Mouse (Mus musculus) lung, postnatal 25 days (tissue): ENCODE data around the gene Rab23.
"Not testable (repeated sequence)": the region's sequence is repeated elsewhere in the genome, so short reads cannot be mapped to it uniquely, and the experiment has no call there.

Source experiments
- DNase-seq: peaks from one replicate; pipeline ENCODE4 v3.0.0; 2022; ENCODE audit warnings: low spot score

Gene Rab23

GRCm38 (mm10) chr1:33734001-33734685 is 14.5 kb downstream of the Rab23 start:
- no peak for DNase-seq

DNA sequence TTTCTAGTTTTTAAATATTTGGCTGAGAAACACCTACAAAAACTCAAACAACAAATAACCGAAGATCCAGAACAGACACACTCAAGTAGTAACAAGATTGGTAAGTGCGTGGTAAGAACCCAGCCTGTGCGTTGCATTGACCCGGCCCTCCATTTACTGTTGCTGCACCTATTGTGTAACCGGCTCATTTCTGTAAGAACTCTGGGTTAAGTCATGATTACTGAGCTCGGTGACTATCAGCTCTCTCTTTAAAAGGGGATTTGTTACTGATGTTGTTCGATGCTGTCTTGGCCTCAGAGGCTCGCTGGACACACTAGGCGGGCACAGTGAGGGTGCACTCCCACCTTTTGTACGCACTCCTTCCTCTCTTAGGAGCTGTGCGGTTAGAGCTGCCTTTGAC is 18.6 kb downstream of the Rab23 start:
- no peak for DNase-seq

GRCm38 (mm10) chr1:33738681-33739278 is 19.1 kb downstream of the Rab23 start:
- no peak for DNase-seq

GRCm38 (mm10) chr1:33739302-33739701 is 19.6 kb downstream of the Rab23 start:
- DNase-seq, result peak; percentile 77

DNA sequence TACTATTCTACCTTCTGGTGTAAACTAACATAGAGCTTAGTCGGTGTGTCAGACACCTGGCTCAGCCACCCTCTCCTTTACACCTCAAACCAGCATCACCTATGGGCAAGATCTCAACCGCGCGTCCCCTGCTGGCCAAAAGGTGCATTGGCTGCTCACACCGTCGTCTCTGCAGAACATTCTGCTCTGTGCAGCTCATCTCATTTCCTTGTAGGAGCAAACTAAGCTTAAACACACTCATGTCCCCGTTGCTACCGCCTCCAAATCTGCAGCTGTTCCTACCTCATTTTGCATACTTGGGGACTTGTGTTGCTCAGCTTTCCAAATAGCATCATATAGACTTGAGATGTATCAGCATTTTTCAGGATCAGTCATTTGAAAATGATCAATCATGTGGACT is 23.2 kb downstream of the Rab23 start:
- no peak for DNase-seq

- not testable (repeated sequence) for DNase-seq
These were observed 25.1 kb downstream of the Rab23 start for GRCm38 (mm10) chr1:33744815-33745214.

- no peak for DNase-seq
These were observed 26.2 kb downstream of the Rab23 start for GRCm38 (mm10) chr1:33745901-33746300.

DNA sequence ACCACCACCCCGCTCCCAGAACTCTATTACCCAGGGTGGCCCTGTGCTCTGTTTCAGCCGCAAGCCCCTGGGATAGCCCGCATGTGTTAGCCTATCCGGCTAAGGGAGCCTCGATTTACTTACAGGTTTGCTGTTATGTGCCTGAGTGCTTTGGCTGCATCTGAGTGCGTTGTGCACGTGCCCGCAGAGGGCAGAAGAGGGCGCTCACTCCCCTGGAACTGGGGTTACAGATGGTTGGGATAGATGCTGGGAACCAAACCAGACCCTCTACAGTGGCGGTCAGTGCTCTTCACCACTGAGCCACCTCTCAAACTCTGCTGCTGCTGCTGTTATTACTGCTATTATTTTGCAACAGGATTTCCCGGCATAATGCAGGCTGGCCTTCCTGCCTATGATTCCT is 29.4 kb downstream of the Rab23 start:
- DNase-seq, result no peak

GRCm38 (mm10) chr1:33749709-33750108 is 30.0 kb downstream of the Rab23 start:
- DNase-seq, result not testable (repeated sequence)

GRCm38 (mm10) chr1:33751283-33751682 is 31.6 kb downstream of the Rab23 start:
- no peak for DNase-seq

DNA sequence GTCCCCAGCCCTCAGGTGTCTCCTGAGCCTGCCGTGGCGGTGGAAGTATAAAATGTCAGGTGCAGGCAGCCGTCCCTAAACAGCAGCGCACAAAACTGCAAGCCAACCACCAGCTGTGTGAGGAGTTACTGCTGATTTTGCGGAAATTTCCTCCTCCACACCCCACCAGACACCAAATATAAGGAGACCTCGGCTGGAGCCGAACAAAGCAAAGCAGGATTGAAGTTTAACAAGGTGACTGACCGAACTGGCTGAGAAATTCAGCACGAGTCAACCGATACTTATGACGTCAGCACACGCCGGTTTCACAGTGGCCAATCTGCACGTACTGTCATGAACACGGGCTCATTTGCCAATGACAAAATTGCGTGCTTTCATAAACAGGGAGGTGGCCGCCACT is 34.4 kb downstream of the Rab23 start:
- DNase-seq, result no peak

- DNase-seq, result no peak
These were observed 35.5 kb downstream of the Rab23 start for GRCm38 (mm10) chr1:33754965-33755735.

DNA sequence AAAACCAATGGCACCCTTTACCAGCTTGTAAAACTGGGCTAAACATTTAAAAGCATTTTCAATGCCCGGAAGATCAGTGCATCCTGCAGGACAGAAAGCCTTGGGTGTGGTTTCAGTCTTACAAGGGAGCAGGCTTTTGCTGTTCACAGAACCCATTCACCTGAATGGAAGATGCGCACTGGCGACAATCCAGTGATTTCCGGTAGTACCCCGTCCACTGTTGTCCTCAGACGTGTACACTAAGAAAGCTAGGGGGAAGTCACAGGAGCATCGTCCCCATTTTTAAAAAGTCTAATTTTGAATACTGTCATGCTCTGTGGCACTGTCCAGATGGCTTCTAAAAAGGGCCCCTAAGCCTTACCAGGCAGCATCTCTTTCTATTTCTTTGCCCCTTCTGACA is 36.1 kb downstream of the Rab23 start:
- no peak for DNase-seq

DNA sequence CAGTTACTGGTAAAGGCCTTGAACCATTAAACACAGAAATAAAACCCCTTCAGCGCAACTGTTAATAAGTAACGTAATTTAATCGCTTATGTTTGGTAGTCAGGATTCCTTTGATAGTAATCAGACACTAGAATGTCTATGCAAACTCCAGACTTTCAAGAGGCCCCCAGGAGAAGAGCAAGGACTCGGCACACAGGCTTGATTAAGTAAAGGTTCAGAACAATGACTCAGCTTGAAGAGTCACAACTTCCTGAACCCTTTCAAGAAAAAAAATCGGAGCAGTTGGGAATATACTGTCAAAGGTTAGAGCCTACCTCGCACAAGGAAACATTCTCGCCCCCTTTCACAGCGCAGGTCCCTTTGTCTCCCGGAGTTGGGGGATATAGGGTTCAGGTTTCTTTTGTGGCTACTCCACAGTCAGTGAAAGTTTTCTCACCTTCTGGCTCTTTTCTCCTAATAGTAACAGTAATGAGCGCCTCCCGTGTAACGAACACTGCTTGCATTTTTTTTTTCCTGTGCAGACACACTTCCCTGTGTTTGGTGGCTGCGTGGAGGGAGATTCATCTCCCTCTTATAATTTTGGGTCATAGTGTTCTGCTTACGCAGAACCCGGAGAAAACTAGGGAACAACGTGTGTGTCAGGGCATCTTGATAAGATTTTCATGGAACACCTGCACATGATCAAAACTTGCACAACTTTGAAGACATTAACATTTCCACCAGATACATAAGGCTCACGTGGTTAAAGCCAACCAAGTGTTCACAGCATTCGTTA is 36.8 kb downstream of the Rab23 start:
- no peak for DNase-seq

DNA sequence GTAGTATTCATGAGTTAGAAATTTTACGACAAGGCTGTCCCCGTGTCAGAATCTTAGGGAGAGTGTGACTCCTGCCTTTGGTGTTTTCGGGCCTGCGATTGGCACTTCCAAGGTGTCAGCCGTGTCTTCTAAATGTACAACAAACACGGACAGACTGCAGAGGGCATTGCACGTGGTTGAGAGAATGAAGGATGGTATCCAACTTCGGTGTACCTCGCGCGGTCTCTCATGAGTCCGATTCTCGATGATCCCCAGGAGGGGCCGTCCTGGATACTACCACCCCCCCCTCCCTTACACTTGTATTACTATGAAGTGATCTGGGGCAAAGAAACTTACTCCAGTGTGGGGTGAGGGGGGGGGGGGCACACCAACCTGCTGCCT is 37.3 kb downstream of the Rab23 start:
- DNase-seq, result no peak

- DNase-seq, result peak; percentile 52
These were observed 37.9 kb downstream of the Rab23 start, which contains the start of gene Bag2 for GRCm38 (mm10) chr1:33757491-33758041. Bag2 (minus strand) TSS chr1:33757795.

- DNase-seq, result no peak
These were observed 38.8 kb downstream of the Rab23 start for GRCm38 (mm10) chr1:33758488-33758887.

DNA sequence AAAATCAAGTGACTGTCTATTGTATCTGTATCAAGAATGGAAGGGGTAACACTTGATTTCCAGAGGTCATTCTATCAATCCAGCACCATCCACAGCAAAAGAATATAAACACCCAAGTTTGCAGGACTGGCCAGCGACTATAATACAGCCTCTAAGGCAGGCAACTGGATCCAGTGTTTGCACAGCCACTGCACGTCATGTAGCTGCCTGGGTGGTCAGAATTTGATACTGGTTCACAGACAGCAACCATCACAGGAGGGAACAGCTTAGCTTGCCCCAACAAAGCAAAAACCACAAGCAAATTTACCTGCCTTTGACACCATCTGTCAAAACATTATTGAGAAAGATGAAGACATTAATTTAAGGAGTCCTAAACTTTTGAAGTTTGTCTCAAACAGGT is 44.1 kb downstream of the Rab23 start:
- DNase-seq, result no peak

DNA sequence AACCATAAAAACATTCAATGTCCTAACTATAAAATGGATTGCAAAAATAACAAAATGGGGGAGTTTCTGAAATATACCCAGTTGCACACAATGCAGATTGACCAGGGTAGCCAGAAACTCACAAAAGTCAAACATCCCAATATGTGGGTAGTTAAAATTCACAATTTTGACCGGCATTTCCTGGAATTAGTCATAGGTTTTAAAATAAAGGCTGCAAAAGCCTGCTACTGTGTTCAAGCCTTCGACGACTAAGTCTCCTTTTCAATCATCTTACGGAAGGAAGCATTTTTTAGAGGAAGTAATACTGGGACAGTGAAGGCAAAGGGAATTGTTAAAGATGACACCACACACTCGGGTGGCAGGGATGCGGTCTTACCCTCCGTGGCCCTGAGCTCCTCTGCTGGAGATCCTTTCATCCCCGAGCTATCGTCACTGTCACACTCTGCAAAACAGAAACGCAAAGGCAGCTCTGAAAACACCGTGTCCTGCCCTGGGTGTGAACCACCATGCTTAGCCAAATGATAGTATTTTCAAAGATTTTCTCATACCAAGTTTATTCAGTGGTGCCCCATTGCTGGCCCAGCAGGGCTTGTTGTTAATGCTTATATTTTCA is 45.9 kb downstream of the Rab23 start:
- no peak for DNase-seq

- no peak for DNase-seq
These were observed 47.1 kb downstream of the Rab23 start for GRCm38 (mm10) chr1:33766520-33767508.
